Mouse (Mus musculus) cerebellum, postnatal 14 days (tissue): ENCODE results near the gene Spata2l.
A peak's percentile ranks its signal among the peaks of the same experiment; 100 is the strongest.
"Not testable (repeated sequence)": the region's sequence is repeated elsewhere in the genome, so short reads cannot be mapped to it uniquely, and the experiment has no call there.

Experiments
- DNase-seq, 2 experiments: peaks; one replicate each; pipeline ENCODE4 v3.0.0; 2021; ENCODE audit warnings: mixed read lengths in 2 of 2

Gene Spata2l

GRCm38 (mm10) chr8:123244382-123244781 is 8.3 kb upstream of the Spata2l start:
- DNase-seq = no peak

- DNase-seq = no peak
These were observed 7.0 kb upstream of the Spata2l start for GRCm38 (mm10) chr8:123243053-123243452.

- DNase-seq = no peak
These were observed 6.3 kb upstream of the Spata2l start for GRCm38 (mm10) chr8:123242107-123242923.

- no peak for DNase-seq
These were observed 3.4 kb upstream of the Spata2l start for GRCm38 (mm10) chr8:123239398-123239797.

- peak; percentile 58 to 69 for DNase-seq
These were observed 1.0 kb downstream of the Spata2l start for GRCm38 (mm10) chr8:123234918-123235519.

GRCm38 (mm10) chr8:123233760-123234159 is 2.3 kb downstream of the Spata2l start:
- no peak for DNase-seq

- DNase-seq = peak in 1 of 2 experiments; percentile 49
These were observed 2.7 kb downstream of the Spata2l start for GRCm38 (mm10) chr8:123233300-123233699.

GRCm38 (mm10) chr8:123232553-123232952 is 3.5 kb downstream of the Spata2l start:
- no peak for DNase-seq

GRCm38 (mm10) chr8:123231742-123232141 is 4.3 kb downstream of the Spata2l start:
- peak; percentile 31 to 44 for DNase-seq

GRCm38 (mm10) chr8:123230326-123230725 is 5.7 kb downstream of the Spata2l start:
- DNase-seq = peak in 1 of 2 experiments; percentile 53

GRCm38 (mm10) chr8:123228416-123228815 is 7.6 kb downstream of the Spata2l start:
- DNase-seq = no peak

GRCm38 (mm10) chr8:123224278-123225266 is 11.5 kb downstream of the Spata2l start, which contains the start of gene Cdk10:
Gene Cdk10 (plus strand): TSS chr8:123224842.
- peak; percentile 93 to 95 for DNase-seq

GRCm38 (mm10) chr8:123220917-123221316 is 15.1 kb downstream of the Spata2l start:
- DNase-seq = no peak

- no peak for DNase-seq
These were observed 20.6 kb downstream of the Spata2l start for GRCm38 (mm10) chr8:123215430-123215829.

GRCm38 (mm10) chr8:123213118-123213772 is 22.8 kb downstream of the Spata2l start:
- DNase-seq = no peak

- peak; percentile 93 for DNase-seq
These were observed 23.5 kb downstream of the Spata2l start, which contains the start of the genes Chmp1a and Spata33 for GRCm38 (mm10) chr8:123212321-123213117. Gene Chmp1a (minus strand): TSS chr8:123212763. Gene Spata33 (plus strand): TSS chr8:123212832.

- no peak for DNase-seq
These were observed 24.2 kb downstream of the Spata2l start for GRCm38 (mm10) chr8:123211876-123212275.

- DNase-seq = no peak
These were observed 32.5 kb downstream of the Spata2l start for GRCm38 (mm10) chr8:123203571-123203970.

GRCm38 (mm10) chr8:123202288-123202687 is 33.7 kb downstream of the Spata2l start:
- peak; percentile 88 to 91 for DNase-seq

- no peak for DNase-seq
These were observed 36.2 kb downstream of the Spata2l start for GRCm38 (mm10) chr8:123199864-123200263.

GRCm38 (mm10) chr8:123197016-123197415 is 39.0 kb downstream of the Spata2l start:
- DNase-seq = not testable (repeated sequence)
